Mouse (Mus musculus) E14TG2a.4 (cell line): ENCODE measurements at regions not wholly inside any gene's neighbourhood (a gene's known extent, or its start where the extent isn't known, plus 50 kb on each side); places are given as distances from the start of the nearest gene placed in this dataset.

Source experiments
- CTCF ChIP-seq: conservative IDR thresholded peaks from 2 replicates; pipeline ENCODE4 v1.5.1; 2014; ENCODE audit warnings: low read length
- NANOG ChIP-seq: IDR thresholded peaks from 2 replicates; pipeline ENCODE4 v1.6.1; 2014; ENCODE audit warnings: borderline replicate concordance, low read length, mixed read lengths
- POU5F1 ChIP-seq: IDR thresholded peaks from 2 replicates; pipeline ENCODE4 v1.6.1; 2014; ENCODE audit warnings: low read length, borderline replicate concordance

DNA sequence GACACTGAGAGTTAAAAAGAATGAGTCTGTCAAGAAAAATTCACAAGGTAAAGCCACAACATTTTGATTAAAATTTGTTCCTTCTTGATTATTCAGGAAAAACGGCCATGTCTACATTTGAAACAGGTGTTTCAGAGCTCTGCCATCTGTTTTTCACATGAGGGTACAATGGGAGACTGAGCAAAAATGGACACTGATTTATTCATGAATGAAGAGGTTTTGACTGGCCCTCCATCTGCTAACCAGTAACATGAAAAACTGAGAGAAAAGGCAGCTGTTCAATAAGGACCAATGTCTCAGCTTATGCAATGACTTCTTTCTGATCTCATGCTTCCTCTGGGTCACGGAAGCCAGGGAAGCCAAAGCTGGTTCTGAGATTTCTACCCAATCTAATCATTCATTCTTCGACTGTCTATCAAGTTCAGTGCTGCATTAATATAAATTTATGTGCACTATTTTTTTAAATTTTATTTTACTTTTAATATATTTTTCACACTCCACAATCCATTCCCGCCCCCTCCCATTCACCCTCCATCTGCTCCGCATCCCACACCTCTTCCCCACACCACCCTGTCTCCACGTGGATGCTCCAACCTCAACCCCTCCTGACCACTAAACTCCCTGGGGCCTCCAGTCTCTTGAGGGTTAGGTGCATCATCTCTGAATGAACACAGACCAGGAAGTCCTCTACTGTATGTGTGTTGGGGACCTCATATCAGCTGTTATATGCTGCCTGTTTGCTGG lies 1372.4 kb upstream of the Sel1l start:
- TF ChIP-seq CTCF, result no peak
- TF ChIP-seq POU5F1, result no peak
- TF ChIP-seq NANOG, result no peak
